Mouse (Mus musculus) lung, postnatal 0 days (tissue): ENCODE measurements around the gene Mest.

ENCODE experiments used
- CTCF ChIP-seq: IDR thresholded peaks from 2 replicates; pipeline ENCODE4 v1.5.1; 2016; ENCODE audit warnings: antibody characterized with exemption, mild to moderate bottlenecking
- EP300 ChIP-seq: IDR thresholded peaks from 2 replicates; pipeline ENCODE4 v1.6.1; 2016; ENCODE audit warnings: antibody characterized with exemption, mild to moderate bottlenecking, control low read depth

DNA sequence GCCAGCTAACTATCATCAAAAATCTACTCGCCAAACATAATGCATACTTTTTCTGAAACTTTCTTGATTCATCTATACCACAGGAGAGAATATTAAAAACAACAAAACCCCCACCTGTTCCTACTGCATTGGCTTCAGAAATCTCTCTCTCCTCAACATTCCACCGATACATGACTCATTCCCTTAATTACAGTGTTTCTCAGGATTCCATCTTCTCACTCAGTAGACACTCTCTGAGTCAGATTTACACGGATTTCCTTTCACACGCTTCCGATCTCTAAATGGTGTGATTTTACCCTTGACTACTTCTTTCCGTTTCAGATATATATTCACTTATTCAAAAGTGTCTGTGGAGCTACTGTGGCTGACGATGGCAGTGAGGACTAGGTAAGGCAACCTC lies 36.1 kb upstream of the Mest start:
- TF ChIP-seq CTCF (no peak), EP300 (no peak)
